Mouse (Mus musculus) lung, embryonic 16.5 days (tissue): ENCODE results near the gene Asb7. TPM values are rescaled to one million over a fixed set of nuclear protein-coding genes. Genes with fewer than 3 reads are reported as not detected.

Experiments
- polyA plus RNA-seq: library from polyadenylated mRNA; unstranded; fragments of >200 nt; fragmentation: Nextera tagmentation; extraction: Ambion mirVana; gene quantifications from 2 replicates; pipeline ENCODE4 v1.2.1, GENCODE M21; 2015

Gene Asb7
- polyA plus RNA-seq, 1 experiment from 2014 or later: 14.7 TPM

Other genes starting within 250 kb of the Asb7 start
- gene Lins1, start 293 bp upstream of the Asb7 start, polyA plus RNA-seq: 15.4 and 20.9 TPM in 2 replicates
- 5.4 and 6.0 TPM in 2 replicates for gene Cers3, start 53.9 kb upstream of the Asb7 start, polyA plus RNA-seq
- 15.4 and 15.9 TPM in 2 replicates for gene Adamts17, start 150.1 kb upstream of the Asb7 start, polyA plus RNA-seq